In the genomic region with DNA sequence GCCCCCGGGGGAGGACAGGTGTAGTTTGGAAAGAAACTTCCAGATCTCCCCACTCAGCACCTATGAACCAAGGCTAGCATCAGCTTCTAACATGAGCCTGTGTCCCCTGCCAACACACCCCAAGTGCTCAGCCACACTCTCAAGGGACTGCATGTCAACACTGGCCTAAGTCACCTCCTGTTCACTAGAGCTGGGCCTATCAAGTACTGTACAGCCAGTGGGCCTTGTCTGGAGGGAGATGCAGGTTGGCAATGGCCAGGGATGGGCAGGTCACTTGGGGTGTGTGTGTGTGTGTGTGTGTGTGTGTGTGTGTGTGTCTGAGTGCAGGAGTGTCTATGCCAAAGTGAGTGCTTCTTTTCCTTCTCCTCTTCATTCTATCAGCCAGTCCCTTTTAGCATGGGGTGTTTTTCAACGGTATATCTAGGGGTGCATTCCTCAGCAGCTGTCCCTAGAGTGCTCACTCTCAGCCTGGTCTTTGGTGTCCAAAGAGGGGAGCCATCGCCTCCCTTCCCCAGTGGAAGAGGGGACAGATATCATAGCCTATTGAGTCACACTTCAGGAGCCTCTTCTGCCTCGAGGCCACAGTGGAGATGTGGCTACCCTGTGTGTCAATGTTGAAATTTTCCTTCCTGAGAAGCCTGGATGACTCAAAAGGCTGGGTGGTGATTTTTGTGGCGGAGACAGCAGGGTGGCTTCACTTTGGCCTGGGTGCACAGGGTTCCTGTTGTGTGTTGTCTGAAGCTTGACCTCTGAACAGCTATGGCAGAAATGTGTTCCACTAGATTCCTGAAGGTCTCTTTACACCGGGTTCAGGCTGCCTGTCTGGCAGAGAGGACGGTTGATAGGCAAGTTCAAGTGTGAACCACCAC, we compare ENCODE assay signal across 8 mouse cellular contexts. TPM values are rescaled to one million over a fixed set of nuclear protein-coding genes. Genes with fewer than 3 reads are reported as not detected.
A peak's percentile ranks its signal among the peaks of the same experiment; 100 is the strongest.
DNase-seq lines count a peak whose midpoint lies in the region; ATAC-seq lines count a peak whose summit lies in the region.

No protein-coding gene starts in this region.

- peak; percentile 82 for DNase-seq in 416B (ENCODE audit: low read depth)
- peak; percentile 42 for DNase-seq in Muller cell, postnatal 12 days (ENCODE audit: inconsistent ontology term)
- no peak for DNase-seq in ovary, adult 18-20 months (ENCODE audit: low spot score)
- no peak for DNase-seq in layer of hippocampus, adult 9-10 months (ENCODE audit: low spot score)
- no peak for DNase-seq in cerebellum, adult 11 months
- DNase-seq in ovary, postnatal 36 days (ENCODE audit: low spot score): no peak

- H3K36me3 ChIP-seq in heart, embryonic 13.5 days: no peaks in the 10 kb centered on the region
- no peaks in the 10 kb centered on the region for H3K36me3 ChIP-seq in liver, embryonic 16.5 days (ENCODE audit: control insufficient read depth, insufficient read depth)

- H3K9me3 ChIP-seq in heart, embryonic 13.5 days: no peaks in the 10 kb centered on the region
- no peaks in the 10 kb centered on the region for H3K9me3 ChIP-seq in liver, embryonic 16.5 days (replicated peaks; ENCODE audit: control insufficient read depth, low read length)

- peak overlapping the region; percentile 73 for H3K4me3 ChIP-seq in heart, embryonic 13.5 days
- H3K4me3 ChIP-seq in liver, embryonic 16.5 days (ENCODE audit: low read depth, low read length): peak overlapping the region; percentile 65; the same call in 1 of the 2 replicates

- peak overlapping the region; percentile 91 for H3K4me2 ChIP-seq in heart, embryonic 13.5 days
- peak overlapping the region; percentile 86 for H3K4me2 ChIP-seq in liver, embryonic 16.5 days (ENCODE audit: low read depth, low read length)

- H3K9ac ChIP-seq in heart, embryonic 13.5 days: peak overlapping the region; percentile 86
- H3K9ac ChIP-seq in liver, embryonic 16.5 days (ENCODE audit: low read depth, low read length): no peak overlapping the region

- ATAC-seq in heart, embryonic 13.5 days (ENCODE audit: extremely low read depth, insufficient number of reproducible peaks, low FRiP score, low TSS enrichment): no peak
- no peak for ATAC-seq in liver, embryonic 16.5 days (ENCODE audit: low read depth)

- 62% methylated on average over 7 of the region's 7 CpGs for whole genome bisulfite sequencing in heart, embryonic 13.5 days
- WGBS in liver, embryonic 16.5 days (ENCODE audit: insufficient replicate concordance): 53% methylated on average over 7 of the region's 7 CpGs

- H3K27ac ChIP-seq in heart, embryonic 13.5 days (replicated peaks): peak overlapping the region; percentile 32; the same call in 1 of the 2 replicates
- H3K27ac ChIP-seq in liver, embryonic 16.5 days (ENCODE audit: low read length): peak overlapping the region; percentile 33; the same call in 1 of the 2 replicates

- peaks cover 16% of the 10 kb centered on the region for H3K4me1 ChIP-seq in heart, embryonic 13.5 days
- H3K4me1 ChIP-seq in liver, embryonic 16.5 days (ENCODE audit: control insufficient read depth, low read depth, low read length): peaks cover 11% of the 10 kb centered on the region

- no peaks in the 10 kb centered on the region for H3K27me3 ChIP-seq in heart, embryonic 13.5 days (replicated peaks)
- no peaks in the 10 kb centered on the region for H3K27me3 ChIP-seq in liver, embryonic 16.5 days (ENCODE audit: control insufficient read depth, insufficient read depth, low read depth, low read length)

RNA-seq across cellular contexts. Expression of a gene that starts 1.2 kb away (rescaled TPM):
- 20.6 and 23.2 TPM in 2 replicates for polyA plus RNA-seq in heart, embryonic 13.5 days (2015; fragmentation: Nextera tagmentation; extraction: Ambion mirVana)
- 5.6 and 6.0 TPM in 2 replicates for polyA plus RNA-seq in liver, embryonic 16.5 days (2015; fragmentation: Nextera tagmentation; extraction: Ambion mirVana)

RNA-seq across cellular contexts. Expression of a gene that starts 20.9 kb away (rescaled TPM):
- polyA plus RNA-seq in heart, embryonic 13.5 days (2015; fragmentation: Nextera tagmentation; extraction: Ambion mirVana): 19.1 and 19.2 TPM in 2 replicates
- polyA plus RNA-seq in liver, embryonic 16.5 days (2015; fragmentation: Nextera tagmentation; extraction: Ambion mirVana): 10.7 and 12.8 TPM in 2 replicates

RNA-seq across cellular contexts. Expression of a gene that starts 36.1 kb away (rescaled TPM):
- 156 and 159 TPM in 2 replicates for polyA plus RNA-seq in heart, embryonic 13.5 days (2015; fragmentation: Nextera tagmentation; extraction: Ambion mirVana)
- 66.6 and 67.0 TPM in 2 replicates for polyA plus RNA-seq in liver, embryonic 16.5 days (2015; fragmentation: Nextera tagmentation; extraction: Ambion mirVana)

Comparison
In these comparisons a context has a peak if more than half of its experiments do, and no peak if none do; other contexts are left out.
1. DNase-seq: peak in 416B (single experiment) and Muller cell, postnatal 12 days (single experiment); none in ovary, adult 18-20 months (single experiment), layer of hippocampus, adult 9-10 months (single experiment), cerebellum, adult 11 months (single experiment) and ovary, postnatal 36 days (single experiment).